Mouse (Mus musculus): Measurements from ENCODE around the gene Knstrn. TPM values are rescaled to one million over a fixed set of nuclear protein-coding genes. Genes with fewer than 3 reads are reported as not detected.

The Knstrn gene
- total RNA-seq (2012; rRNA removed) = 80.6 and 83.6 TPM in 2 replicates
- 100 to 1,000 TPM; 132 to 138 TPM for polyA plus RNA-seq (2012; ENCODE audit: insufficient read depth in 1 of 2, insufficient read length in 2 of 2, low read depth in 1 of 2, low replicate concordance in 2 of 2, missing spikeins in 1 of 2)

GRCm38 (mm10) chr2:118813981-118814836 lies at the start of gene Knstrn:
Gene Knstrn, plus strand, starts transcription at chr2:118814003.
- H3K27me3 ChIP-seq (ENCODE audit: control insufficient read depth in 1 of 2, insufficient read depth in 2 of 2, low read length in 2 of 2) = no peaks in the 10 kb centered on the region
- H3K27ac ChIP-seq (ENCODE audit: control insufficient read depth, low read depth, low read length) = peak within 1 kb of the TSS; percentile 83
- peaks cover 8% of the 10 kb centered on the region for H3K79me2 ChIP-seq (ENCODE audit: control insufficient read depth, insufficient read depth, low read length, poor library complexity)
- H3K9ac ChIP-seq (ENCODE audit: control insufficient read depth, low read depth, low read length, poor library complexity, severe bottlenecking) = peak within 1 kb of the TSS; percentile 79
- no peaks in the 10 kb centered on the region for H3K9me3 ChIP-seq (replicated peaks; ENCODE audit: insufficient read depth, low read length)
- peak within 1 kb of the TSS; percentile 71 to 89 for H3K4me3 ChIP-seq (ENCODE audit: control insufficient read depth in 1 of 2, insufficient read depth in 1 of 2, low read depth in 2 of 2, low read length in 2 of 2)
- peak; percentile 96 for DNase-seq (ENCODE audit: low read depth, low spot score)
- H3K4me1 ChIP-seq (ENCODE audit: control insufficient read depth in 1 of 2, insufficient read depth in 2 of 2, low read length in 2 of 2) = peaks cover 12 to 25% of the 10 kb centered on the region in 2 experiments
- peaks cover 9 to 26% of the 10 kb centered on the region in 2 experiments for H3K36me3 ChIP-seq (ENCODE audit: control insufficient read depth in 1 of 2, insufficient read depth in 2 of 2, low read length in 2 of 2)
- TF ChIP-seq ZNF384 (IDR thresholded peaks at IDR 0.05; ENCODE audit: low read depth, low read length) (no peak), EP300 (IDR thresholded peaks at IDR 0.05; ENCODE audit: low read depth in 1 of 2, low read length in 2 of 2) (peak in 1 of 2 experiments; percentile 37; a peak in 2 of 4 replicates), TAL1 (IDR thresholded peaks at IDR 0.05; ENCODE audit: low read length) (no peak), TBP (IDR thresholded peaks at IDR 0.05; ENCODE audit: low read depth, low read length) (peak; percentile 73), ETS1 (IDR thresholded peaks at IDR 0.05; ENCODE audit: low read depth, low read length) (peak; percentile 23; the same call in 1 of the 2 replicates), MAZ (IDR thresholded peaks at IDR 0.05; ENCODE audit: low read depth, low read length) (peak; percentile 72), KAT2A (conservative IDR thresholded peaks at IDR 0.05; ENCODE audit: low read depth, low read length) (peak; percentile 81), CHD2 (IDR thresholded peaks at IDR 0.05; ENCODE audit: low read length) (no peak), BHLHE40 (IDR thresholded peaks at IDR 0.05; ENCODE audit: borderline replicate concordance, low read depth, low read length) (no peak), MAFK (IDR thresholded peaks at IDR 0.05; ENCODE audit: borderline replicate concordance, low read depth, low read length) (no peak), NELFE (IDR thresholded peaks at IDR 0.05; ENCODE audit: low read depth, low read length) (peak; percentile 91), CHD1 (IDR thresholded peaks at IDR 0.05; ENCODE audit: low read depth, low read length) (no peak; the same call in 1 of the 2 replicates), POLR2AphosphoS5 (IDR thresholded peaks at IDR 0.05; ENCODE audit: borderline replicate concordance, low read depth, low read length) (no peak), GABPA (IDR thresholded peaks at IDR 0.05; ENCODE audit: low read depth, low read length) (no peak), NRF1 (IDR thresholded peaks at IDR 0.05; ENCODE audit: insufficient read depth, low read depth, low read length, poor library complexity, severe bottlenecking) (peak; percentile 64), ZKSCAN1 (IDR thresholded peaks at IDR 0.05; ENCODE audit: low read depth, low read length) (no peak), E2F4 (IDR thresholded peaks at IDR 0.05; ENCODE audit: borderline replicate concordance, low read depth, low read length) (no peak), JUND (IDR thresholded peaks at IDR 0.05; ENCODE audit: low read depth, low read length) (no peak), SIN3A (IDR thresholded peaks at IDR 0.05; ENCODE audit: low read length) (peak; percentile 92), ELF1 (IDR thresholded peaks at IDR 0.05; ENCODE audit: low read depth, low read length) (peak; percentile 91), HCFC1 (IDR thresholded peaks at IDR 0.05; ENCODE audit: low read depth, low read length) (peak; percentile 98), MXI1 (IDR thresholded peaks at IDR 0.05; ENCODE audit: low read depth, low read length) (no peak), MYB (IDR thresholded peaks at IDR 0.05; ENCODE audit: low read depth, low read length) (no peak; the same call in 1 of the 2 replicates), TCF12 (IDR thresholded peaks at IDR 0.05; ENCODE audit: low read depth, low read length) (peak; percentile 63), MAX (IDR thresholded peaks at IDR 0.05; ENCODE audit: low read length) (peak; percentile 59), POLR2A (IDR thresholded peaks at IDR 0.05; ENCODE audit: control insufficient read depth in 1 of 2, insufficient read depth in 1 of 2, low read depth in 1 of 2, low read length in 2 of 2, poor library complexity in 1 of 2) (peak; percentile 51 to 88), RCOR1 (IDR thresholded peaks at IDR 0.05; ENCODE audit: low read depth, low read length) (peak; percentile 85), CTCF (IDR thresholded peaks at IDR 0.05 in 2 of 3, conservative IDR thresholded peaks at IDR 0.05 in 1 of 3; ENCODE audit: control insufficient read depth in 1 of 3, insufficient read depth in 1 of 3, low read depth in 2 of 3, low read length in 3 of 3, poor library complexity in 1 of 3, severe bottlenecking in 1 of 3) (no peak), USF2 (IDR thresholded peaks at IDR 0.05; ENCODE audit: borderline replicate concordance in 1 of 2, insufficient read depth in 1 of 2, low read depth in 1 of 2, low read length in 2 of 2) (no peak), MEF2A (IDR thresholded peaks at IDR 0.05; ENCODE audit: extremely low read depth, insufficient replicate concordance, low read depth, low read length, poor library complexity, severe bottlenecking) (no peak), MYC (IDR thresholded peaks at IDR 0.05; ENCODE audit: low read depth, low read length) (no peak), SMC3 (IDR thresholded peaks at IDR 0.05; ENCODE audit: low read depth, low read length) (no peak), USF1 (IDR thresholded peaks at IDR 0.05; ENCODE audit: low read depth, low read length) (no peak), ZMIZ1 (IDR thresholded peaks at IDR 0.05; ENCODE audit: low read depth, low read length) (peak; percentile 71; the same call in 1 of the 2 replicates), GATA1 (IDR thresholded peaks at IDR 0.05; ENCODE audit: low read depth, low read length) (no peak)

All from MEL (cell line).